Comparison of ENCODE assay signal across 10 mouse cellular contexts in genomic region chr5:105598866-105599265, GRCm38 (mm10).
DNase-seq lines count a peak whose midpoint lies in the region; ATAC-seq and TF ChIP-seq lines count a peak whose summit lies in the region.
"Had no signal": no experiment of that assay in that cellular context is flagged by ENCODE, and none has a peak within 500 bp of the region (broad histone marks: within the 10 kb centered on the region; RNA-seq: fewer than 3 reads in every experiment).

No protein-coding gene starts in this region.

- peak overlapping the region; percentile 54 to 55 for H3K27ac ChIP-seq in heart, embryonic 14.5 days (replicated peaks in 1 of 2; ENCODE audit: control insufficient read depth in 1 of 2, insufficient read depth in 1 of 2, low read depth in 2 of 2, low read length in 2 of 2)
- H3K27ac ChIP-seq in lung, postnatal 0 days (ENCODE audit: low read length) = peak overlapping the region; percentile 74
- H3K27ac ChIP-seq: hindbrain, embryonic 13.5 days had no signal

- no peak overlapping the region for H3K9ac ChIP-seq in heart, embryonic 14.5 days (ENCODE audit: low read length)
- no peak overlapping the region for H3K9ac ChIP-seq in lung, postnatal 0 days (replicated peaks; ENCODE audit: low read depth)
- H3K9ac ChIP-seq: hindbrain, embryonic 13.5 days had no signal

- intact Hi-C loops in gastrocnemius, postnatal 14 days (cut with DNase I; ENCODE audit: low total_unique reads) = no loop called here
- intact Hi-C loops in left cerebral cortex, postnatal 25 days (cut with DNase I) = loop anchor here (5.0 kb wide), 1 partner anchor 48 kb away; no protein-coding TSS in a partner anchor

- WGBS in heart, embryonic 14.5 days = 53% methylated on average over 9 of the region's 9 CpGs
- WGBS in lung, postnatal 0 days = 55% methylated on average over 9 of the region's 9 CpGs

- no peak for TF ChIP-seq CTCF in lung, postnatal 0 days (IDR thresholded peaks at IDR 0.05)

- H3K36me3 ChIP-seq in heart, embryonic 14.5 days (ENCODE audit: control insufficient read depth, insufficient read depth, low read length) = no peaks in the 10 kb centered on the region
- H3K36me3 ChIP-seq in lung, postnatal 0 days (ENCODE audit: insufficient read depth, low read length) = no peaks in the 10 kb centered on the region
- H3K36me3 ChIP-seq: hindbrain, embryonic 13.5 days had no signal

- no peaks in the 10 kb centered on the region for H3K27me3 ChIP-seq in heart, embryonic 14.5 days (ENCODE audit: control insufficient read depth, insufficient read depth, low read length)
- no peaks in the 10 kb centered on the region for H3K27me3 ChIP-seq in lung, postnatal 0 days (replicated peaks; ENCODE audit: insufficient read depth, low read length)
- H3K27me3 ChIP-seq: hindbrain, embryonic 13.5 days had no signal

- no peak overlapping the region for H3K4me2 ChIP-seq in heart, embryonic 14.5 days (ENCODE audit: low read length)
- H3K4me2 ChIP-seq in lung, postnatal 0 days (replicated peaks; ENCODE audit: low read depth, low read length) = no peak overlapping the region
- H3K4me2 ChIP-seq: hindbrain, embryonic 13.5 days had no signal

- no peaks in the 10 kb centered on the region for H3K9me3 ChIP-seq in heart, embryonic 14.5 days (ENCODE audit: control insufficient read depth, low read length)
- H3K9me3 ChIP-seq in lung, postnatal 0 days (ENCODE audit: low read length) = no peaks in the 10 kb centered on the region
- H3K9me3 ChIP-seq: hindbrain, embryonic 13.5 days had no signal

- no peak overlapping the region for H3K4me3 ChIP-seq in heart, embryonic 14.5 days (ENCODE audit: control insufficient read depth in 1 of 2, insufficient read depth in 1 of 2, low read depth in 1 of 2, low read length in 2 of 2)
- H3K4me3 ChIP-seq in lung, postnatal 0 days (ENCODE audit: low read depth, low read length) = no peak overlapping the region
- H3K4me3 ChIP-seq: hindbrain, embryonic 13.5 days had no signal

- peak; percentile 18 for DNase-seq in gastrocnemius, adult 18-20 months (ENCODE audit: low spot score)
- no peak for DNase-seq in gastrocnemius, postnatal 14 days
- DNase-seq in CD4-positive, CD25-positive, alpha-beta regulatory T cell, adult 2 months (ENCODE audit: low read depth, low spot score) = peak; percentile 39
- peak; percentile 70 for DNase-seq in lung, postnatal 0 days (ENCODE audit: low spot score)
- no peak for DNase-seq in left cerebral cortex, postnatal 25 days (ENCODE audit: low spot score in 2 of 2)
- no peak for DNase-seq in ovary, postnatal 10 days (ENCODE audit: low spot score)
- no peak for DNase-seq in adrenal gland, adult 8-10 months
- DNase-seq: adrenal gland, postnatal 25 days had no signal

- peak; percentile 18; the same call in 1 of the 2 replicates for ATAC-seq in heart, embryonic 14.5 days (ENCODE audit: insufficient number of reproducible peaks, insufficient read depth, low FRiP score, low read depth)
- peak; percentile 86 for ATAC-seq in lung, postnatal 0 days

- peak; percentile 79 for TF ChIP-seq EP300 in lung, postnatal 0 days (IDR thresholded peaks at IDR 0.05)

- H3K4me1 ChIP-seq in heart, embryonic 14.5 days (ENCODE audit: control insufficient read depth in 2 of 2, insufficient read depth in 2 of 2, low read length in 2 of 2) = peaks cover 6 to 26% of the 10 kb centered on the region in 2 experiments; a peak in 3 of 4 replicates
- H3K4me1 ChIP-seq in lung, postnatal 0 days (ENCODE audit: insufficient read depth, low read depth, low read length) = no peaks in the 10 kb centered on the region

Comparison
In these comparisons a context has a peak if more than half of its experiments do, and no peak if none do; other contexts are left out.
1. DNase-seq: peak in gastrocnemius, adult 18-20 months (single experiment), CD4-positive, CD25-positive, alpha-beta regulatory T cell, adult 2 months (single experiment) and lung, postnatal 0 days (single experiment); none in gastrocnemius, postnatal 14 days (single experiment), left cerebral cortex, postnatal 25 days (0 of 2), ovary, postnatal 10 days (single experiment) and adrenal gland, adult 8-10 months (single experiment).